Mouse (Mus musculus): ENCODE data around the gene Gm4756. TPM values are rescaled to one million over a fixed set of nuclear protein-coding genes. Genes with fewer than 3 reads are reported as not detected.

Gene Gm4756
- total RNA-seq, 4 experiments from 2014 or later, result not detected

Other genes with a start within 250 kb of the Gm4756 start
- 10 to 100 TPM; 29.4 to 51.8 (median 36.0) TPM for gene Rtn1, start 240.6 kb downstream of the Gm4756 start, total RNA-seq (2022)
- 1 to 10 TPM; 1.5 to 3.3 (median 2.4) TPM for gene Lrrc9, start 207.8 kb downstream of the Gm4756 start, total RNA-seq (2022)
- gene Pcnx4, start 113.3 kb downstream of the Gm4756 start, total RNA-seq (2022), result 10 to 100 TPM in 2 of 4 experiments, 1 to 10 TPM in 2; 8.7 to 12.7 (median 10.7) TPM
- gene Dhrs7, start 15.2 kb upstream of the Gm4756 start, total RNA-seq (2022), result 100 to 1,000 TPM; 112 to 216 (median 160) TPM
- gene Ppm1a, start 107.8 kb upstream of the Gm4756 start, total RNA-seq (2022), result 100 to 1,000 TPM; 249 to 301 (median 265) TPM

All from adrenal gland, adult 8-10 months (tissue).